Mouse (Mus musculus): ENCODE measurements around the gene Lrrc8a.

The Lrrc8a gene

GRCm38 (mm10) chr2:30239777-30240176, 2.3 kb downstream of the Lrrc8a start:
- no peak for DNase-seq (ENCODE audit: low read depth)

- DNase-seq (ENCODE audit: low read depth): no peak
These were observed 2.8 kb downstream of the Lrrc8a start, which contains the start of gene Gm28035 for GRCm38 (mm10) chr2:30240267-30240666. TSS of gene Gm28035 (plus strand) at chr2:30240567.

GRCm38 (mm10) chr2:30242509-30242908, 5.0 kb downstream of the Lrrc8a start:
- peak; percentile 57 for DNase-seq (ENCODE audit: low read depth)

- DNase-seq (ENCODE audit: low read depth): no peak
These were observed 5.9 kb downstream of the Lrrc8a start for GRCm38 (mm10) chr2:30243391-30243790.

- DNase-seq (ENCODE audit: low read depth): no peak
These were observed 7.2 kb downstream of the Lrrc8a start for GRCm38 (mm10) chr2:30244595-30245178.

GRCm38 (mm10) chr2:30247036-30247435, 9.5 kb downstream of the Lrrc8a start:
- DNase-seq (ENCODE audit: low read depth): no peak

- no peak for DNase-seq (ENCODE audit: low read depth)
These were observed 10.2 kb downstream of the Lrrc8a start for GRCm38 (mm10) chr2:30247681-30248080.

- DNase-seq (ENCODE audit: low read depth): no peak
These were observed 11.7 kb downstream of the Lrrc8a start for GRCm38 (mm10) chr2:30249182-30249581.

- no peak for DNase-seq (ENCODE audit: low read depth)
These were observed 12.9 kb downstream of the Lrrc8a start for GRCm38 (mm10) chr2:30250166-30251128.

- DNase-seq (ENCODE audit: low read depth): no peak
These were observed 14.0 kb downstream of the Lrrc8a start for GRCm38 (mm10) chr2:30251417-30252104.

- no peak for DNase-seq (ENCODE audit: low read depth)
These were observed 15.0 kb downstream of the Lrrc8a start for GRCm38 (mm10) chr2:30252521-30252920.

GRCm38 (mm10) chr2:30253809-30254208, 16.3 kb downstream of the Lrrc8a start:
- no peak for DNase-seq (ENCODE audit: low read depth)

GRCm38 (mm10) chr2:30255631-30256395, 18.3 kb downstream of the Lrrc8a start:
- DNase-seq (ENCODE audit: low read depth): no peak

GRCm38 (mm10) chr2:30256616-30257350, 19.3 kb downstream of the Lrrc8a start:
- DNase-seq (ENCODE audit: low read depth): no peak

GRCm38 (mm10) chr2:30257699-30258460, 20.4 kb downstream of the Lrrc8a start:
- no peak for DNase-seq (ENCODE audit: low read depth)

- DNase-seq (ENCODE audit: low read depth): no peak
These were observed 21.1 kb downstream of the Lrrc8a start for GRCm38 (mm10) chr2:30258600-30258999.

GRCm38 (mm10) chr2:30259131-30260064, 21.9 kb downstream of the Lrrc8a start:
- DNase-seq (ENCODE audit: low read depth): no peak

GRCm38 (mm10) chr2:30261064-30261736, 23.7 kb downstream of the Lrrc8a start:
- DNase-seq (ENCODE audit: low read depth): no peak
